Mouse (Mus musculus): ENCODE data around the gene Adprhl2. TPM values are rescaled to one million over a fixed set of nuclear protein-coding genes. Genes with fewer than 3 reads are reported as not detected.

Adprhl2 gene
- polyA plus RNA-seq (2014; fragmentation: Illumina TruSeq; extraction: RNeasy Lipid Tissue Mini Kit (QIAGEN cat#74804); ENCODE audit: low read depth, low replicate concordance) = 15.6 TPM

GRCm38 (mm10) chr4:126321111-126321853 lies at the start of gene Adprhl2:
Gene Adprhl2, minus strand, starts transcription at chr4:126321703.

GRCm38 (mm10) chr4:126325281-126325861 lies 3.9 kb upstream of the Adprhl2 start, which contains the start of gene Tekt2:
Gene Tekt2, minus strand, starts transcription at chr4:126325688.

GRCm38 (mm10) chr4:126286492-126286891 lies 35.0 kb downstream of the Adprhl2 start, which contains the start of gene Col8a2:
Gene Col8a2, plus strand, starts transcription at chr4:126286793.

Other genes with a start within 250 kb of the Adprhl2 start
- 25.9 TPM for gene Lsm10, start 225.1 kb downstream of the Adprhl2 start, polyA plus RNA-seq (2014; fragmentation: Illumina TruSeq; extraction: RNeasy Lipid Tissue Mini Kit (QIAGEN cat#74804); ENCODE audit: low read depth, low replicate concordance)
- 45.5 TPM for gene Stk40, start 217.7 kb downstream of the Adprhl2 start, polyA plus RNA-seq (2014; fragmentation: Illumina TruSeq; extraction: RNeasy Lipid Tissue Mini Kit (QIAGEN cat#74804); ENCODE audit: low read depth, low replicate concordance)
- 11.4 TPM for gene Eva1b, start 174.0 kb downstream of the Adprhl2 start, polyA plus RNA-seq (2014; fragmentation: Illumina TruSeq; extraction: RNeasy Lipid Tissue Mini Kit (QIAGEN cat#74804); ENCODE audit: low read depth, low replicate concordance)
- gene Sh3d21, start 158.2 kb downstream of the Adprhl2 start, polyA plus RNA-seq (2014; fragmentation: Illumina TruSeq; extraction: RNeasy Lipid Tissue Mini Kit (QIAGEN cat#74804); ENCODE audit: low read depth, low replicate concordance) = 4.8 TPM
- 96.7 TPM for gene Thrap3, start 118.9 kb downstream of the Adprhl2 start, polyA plus RNA-seq (2014; fragmentation: Illumina TruSeq; extraction: RNeasy Lipid Tissue Mini Kit (QIAGEN cat#74804); ENCODE audit: low read depth, low replicate concordance)
- 205 TPM for gene Map7d1, start 65.4 kb downstream of the Adprhl2 start, polyA plus RNA-seq (2014; fragmentation: Illumina TruSeq; extraction: RNeasy Lipid Tissue Mini Kit (QIAGEN cat#74804); ENCODE audit: low read depth, low replicate concordance)
- 60.4 TPM for gene Trappc3, start 59.4 kb downstream of the Adprhl2 start, polyA plus RNA-seq (2014; fragmentation: Illumina TruSeq; extraction: RNeasy Lipid Tissue Mini Kit (QIAGEN cat#74804); ENCODE audit: low read depth, low replicate concordance)
- 0.52 TPM for gene Col8a2, start 34.9 kb downstream of the Adprhl2 start, polyA plus RNA-seq (2014; fragmentation: Illumina TruSeq; extraction: RNeasy Lipid Tissue Mini Kit (QIAGEN cat#74804); ENCODE audit: low read depth, low replicate concordance)
- 1.8 TPM for gene Tekt2, start 4.0 kb upstream of the Adprhl2 start, polyA plus RNA-seq (2014; fragmentation: Illumina TruSeq; extraction: RNeasy Lipid Tissue Mini Kit (QIAGEN cat#74804); ENCODE audit: low read depth, low replicate concordance)
- gene Ago3, start 107.9 kb upstream of the Adprhl2 start, polyA plus RNA-seq (2014; fragmentation: Illumina TruSeq; extraction: RNeasy Lipid Tissue Mini Kit (QIAGEN cat#74804); ENCODE audit: low read depth, low replicate concordance) = 4.7 TPM
- gene Ago1, start 146.9 kb upstream of the Adprhl2 start, polyA plus RNA-seq (2014; fragmentation: Illumina TruSeq; extraction: RNeasy Lipid Tissue Mini Kit (QIAGEN cat#74804); ENCODE audit: low read depth, low replicate concordance) = 10.3 TPM
- gene Ago4, start 211.8 kb upstream of the Adprhl2 start, polyA plus RNA-seq (2014; fragmentation: Illumina TruSeq; extraction: RNeasy Lipid Tissue Mini Kit (QIAGEN cat#74804); ENCODE audit: low read depth, low replicate concordance) = 6.7 TPM
- gene Clspn, start 235.2 kb upstream of the Adprhl2 start, polyA plus RNA-seq (2014; fragmentation: Illumina TruSeq; extraction: RNeasy Lipid Tissue Mini Kit (QIAGEN cat#74804); ENCODE audit: low read depth, low replicate concordance) = 0.31 TPM